Mouse (Mus musculus) testis, adult 2 months (tissue): ENCODE results near the gene Fbxl22. TPM values are rescaled to one million over a fixed set of nuclear protein-coding genes. Genes with fewer than 3 reads are reported as not detected.

Experiments used
- H3K27ac ChIP-seq: fragments of 200-500 bp; 2 replicates; pipeline ENCODE4 v1.5.1; 2012; ENCODE audit warnings: low read depth, low read length; ENCODE audit not compliant: control insufficient read depth, insufficient read depth
- H3K27me3 ChIP-seq: fragments of 200-500 bp; 2 replicates; pipeline ENCODE4 v1.6.1; 2012; ENCODE audit warnings: mild to moderate bottlenecking, low read length, moderate library complexity; ENCODE audit not compliant: control insufficient read depth, insufficient read depth
- H3K36me3 ChIP-seq: fragments of 200-500 bp; 2 replicates; pipeline ENCODE4 v1.6.1; 2012; ENCODE audit warnings: mild to moderate bottlenecking, low read length; ENCODE audit not compliant: control insufficient read depth, insufficient read depth
- H3K4me1 ChIP-seq: fragments of 200-500 bp; 2 replicates; pipeline ENCODE4 v1.6.1; 2012; ENCODE audit warnings: low read length; ENCODE audit not compliant: control insufficient read depth, insufficient read depth
- H3K4me3 ChIP-seq: fragments of 200-500 bp; 2 replicates; pipeline ENCODE4 v1.5.1; 2012; ENCODE audit warnings: low read depth, mild to moderate bottlenecking, low read length, moderate library complexity, mixed read lengths; ENCODE audit not compliant: control insufficient read depth
- CTCF ChIP-seq: fragments of 200-500 bp; IDR thresholded peaks from 2 replicates; pipeline ENCODE4 v1.5.1; 2012; ENCODE audit warnings: low read depth, mild to moderate bottlenecking, inconsistent platforms, low read length, moderate library complexity; ENCODE audit not compliant: control insufficient read depth, insufficient read depth, insufficient replicate concordance
- POLR2A ChIP-seq: fragments of 200-500 bp; IDR thresholded peaks from 2 replicates; pipeline ENCODE4 v1.6.1; 2012; ENCODE audit warnings: low read depth, mild to moderate bottlenecking, inconsistent platforms, low read length, moderate library complexity; ENCODE audit not compliant: control insufficient read depth
- polyA plus RNA-seq: library from polyadenylated mRNA; depleted of rRNA; stranded (reverse); fragments of >200 nt; gene quantifications from 2 replicates; pipeline ENCODE4 v1.2.3, GENCODE M21; 2012

The Fbxl22 gene
- polyA plus RNA-seq, 1 experiment, result 0.38 TPM

GRCm38 (mm10) chr9:66508890-66509399 lies 5.4 kb downstream of the Fbxl22 start:
- H3K4me1 ChIP-seq, result peaks cover 16% of the 10 kb centered on the region
- no peak overlapping the region for H3K27ac ChIP-seq
- H3K4me3 ChIP-seq, result no peak overlapping the region
- H3K36me3 ChIP-seq, result peaks cover 2% of the 10 kb centered on the region
- H3K27me3 ChIP-seq, result no peaks in the 10 kb centered on the region
- TF ChIP-seq POLR2A, result no peak
- no peak for TF ChIP-seq CTCF

GRCm38 (mm10) chr9:66507684-66508083 lies 6.7 kb downstream of the Fbxl22 start:
- Histone ChIP-seq H3K4me1 (peaks cover 13% of the 10 kb centered on the region), H3K4me3 (no peak overlapping the region), H3K36me3 (peaks cover 2% of the 10 kb centered on the region), H3K27ac (no peak overlapping the region), H3K27me3 (no peaks in the 10 kb centered on the region)
- TF ChIP-seq POLR2A (no peak), CTCF (no peak)

GRCm38 (mm10) chr9:66506424-66506823 lies 8.0 kb downstream of the Fbxl22 start:
- no peak for TF ChIP-seq CTCF
- TF ChIP-seq POLR2A, result no peak
- Histone ChIP-seq H3K27ac (no peak overlapping the region), H3K4me3 (no peak overlapping the region), H3K4me1 (peaks cover 7% of the 10 kb centered on the region), H3K36me3 (peaks cover 2% of the 10 kb centered on the region), H3K27me3 (no peaks in the 10 kb centered on the region)

- no peaks in the 10 kb centered on the region for H3K27me3 ChIP-seq
- no peak overlapping the region for H3K4me3 ChIP-seq
- H3K36me3 ChIP-seq, result peaks cover 2% of the 10 kb centered on the region
- no peak overlapping the region for H3K27ac ChIP-seq
- TF ChIP-seq CTCF (no peak), POLR2A (no peak)
- H3K4me1 ChIP-seq, result peaks cover 6% of the 10 kb centered on the region
Observed at GRCm38 (mm10) chr9:66506011-66506410, 8.4 kb downstream of the Fbxl22 start.

GRCm38 (mm10) chr9:66505141-66505917 lies 9.1 kb downstream of the Fbxl22 start:
- no peak overlapping the region for H3K27ac ChIP-seq
- TF ChIP-seq POLR2A, result no peak
- TF ChIP-seq CTCF, result no peak

GRCm38 (mm10) chr9:66504518-66504917 lies 9.9 kb downstream of the Fbxl22 start:
- peaks cover 2% of the 10 kb centered on the region for H3K36me3 ChIP-seq
- no peak overlapping the region for H3K4me3 ChIP-seq
- H3K4me1 ChIP-seq, result no peaks in the 10 kb centered on the region; the same call in 1 of the 2 replicates
- H3K27me3 ChIP-seq, result no peaks in the 10 kb centered on the region
- TF ChIP-seq CTCF, result no peak
- TF ChIP-seq POLR2A, result no peak
- H3K27ac ChIP-seq, result no peak overlapping the region

More at GRCm38 (mm10) chr9:66505141-66505917, 9.1 kb downstream of the Fbxl22 start:
- Histone ChIP-seq H3K27me3 (no peaks in the 10 kb centered on the region), H3K36me3 (peaks cover 2% of the 10 kb centered on the region), H3K4me1 (peaks cover 2% of the 10 kb centered on the region), H3K4me3 (no peak overlapping the region)

GRCm38 (mm10) chr9:66503879-66504411 lies 10.4 kb downstream of the Fbxl22 start:
- H3K4me3 ChIP-seq, result no peak overlapping the region
- H3K36me3 ChIP-seq, result peaks cover 2% of the 10 kb centered on the region
- H3K27me3 ChIP-seq, result no peaks in the 10 kb centered on the region
- no peak overlapping the region for H3K27ac ChIP-seq
- no peaks in the 10 kb centered on the region; the same call in 1 of the 2 replicates for H3K4me1 ChIP-seq
- TF ChIP-seq CTCF, result no peak
- TF ChIP-seq POLR2A, result no peak
